Mouse (Mus musculus) neural tube, embryonic 14.5 days (tissue): ENCODE measurements around the gene Sesn1. TPM values are rescaled to one million over a fixed set of nuclear protein-coding genes. Genes with fewer than 3 reads are reported as not detected.
"Not testable (repeated sequence)": the region's sequence is repeated elsewhere in the genome, so short reads cannot be mapped to it uniquely, and the experiment has no call there.

Experiments
- ATAC-seq: fragments of 200-750 bp; cut with Nextera tagmentation; 2 replicates; pipeline ENCODE4 v1.8.0; 2017; ENCODE audit warnings: low read depth, mild to moderate bottlenecking, moderate TSS enrichment, moderate library complexity
- H3K27ac ChIP-seq: fragments of 300-500 bp; sonication (generic); 2 replicates; pipeline ENCODE4 v1.5.1; 2014; ENCODE audit warnings: low read depth, mild to moderate bottlenecking, control low read depth, low read length, moderate library complexity, mixed read lengths
- H3K27me3 ChIP-seq: fragments of 300-500 bp; sonication (generic); 2 replicates; pipeline ENCODE4 v1.6.1; 2014; ENCODE audit warnings: low read length; ENCODE audit not compliant: control insufficient read depth, insufficient read depth
- H3K36me3 ChIP-seq: fragments of 300-500 bp; sonication (generic); 2 replicates; pipeline ENCODE4 v1.6.1; 2014; ENCODE audit warnings: low read length, mixed read lengths; ENCODE audit not compliant: control insufficient read depth, insufficient read depth
- H3K4me1 ChIP-seq: fragments of 300-500 bp; sonication (generic); 2 replicates; pipeline ENCODE4 v1.6.1; 2014; ENCODE audit warnings: low read length; ENCODE audit not compliant: control insufficient read depth, insufficient read depth
- H3K4me2 ChIP-seq: fragments of 300-500 bp; sonication (generic); 2 replicates; pipeline ENCODE4 v1.6.1; 2014; ENCODE audit warnings: mild to moderate bottlenecking, low read depth, low read length, control low read depth
- H3K4me3 ChIP-seq: fragments of 300-500 bp; sonication (generic); 2 replicates; pipeline ENCODE4 v1.5.1; 2014; ENCODE audit warnings: low read depth, low read length, control low read depth, mixed read lengths
- H3K9ac ChIP-seq: fragments of 300-500 bp; sonication (generic); replicated peaks from 2 replicates; pipeline ENCODE4 v1.6.1; 2014; ENCODE audit warnings: low read depth, mild to moderate bottlenecking, control low read depth, low read length, mixed read lengths
- H3K9me3 ChIP-seq: fragments of 300-500 bp; sonication (generic); 2 replicates; pipeline ENCODE4 v1.6.1; 2016; ENCODE audit warnings: low read length; ENCODE audit not compliant: control insufficient read depth
- WGBS: fragments of 180-500 bp; shearing (Covaris S2); extraction: QIAGEN DNeasy Blood & Tissue Kit; methylation state at CpG from one replicate; pipeline ENCODE4 v1.1.7; 2014; 5-methylcytosine and 5-hydroxymethylcytosine counted together
- polyA plus RNA-seq: library from polyadenylated mRNA; unstranded; fragments of >200 nt; fragmentation: Nextera tagmentation; extraction: Ambion mirVana; gene quantifications from 2 replicates; pipeline ENCODE4 v1.2.1, GENCODE M21; 2014

Gene Sesn1
- polyA plus RNA-seq, 1 experiment from 2014 or later, result 30.6 TPM

DNA sequence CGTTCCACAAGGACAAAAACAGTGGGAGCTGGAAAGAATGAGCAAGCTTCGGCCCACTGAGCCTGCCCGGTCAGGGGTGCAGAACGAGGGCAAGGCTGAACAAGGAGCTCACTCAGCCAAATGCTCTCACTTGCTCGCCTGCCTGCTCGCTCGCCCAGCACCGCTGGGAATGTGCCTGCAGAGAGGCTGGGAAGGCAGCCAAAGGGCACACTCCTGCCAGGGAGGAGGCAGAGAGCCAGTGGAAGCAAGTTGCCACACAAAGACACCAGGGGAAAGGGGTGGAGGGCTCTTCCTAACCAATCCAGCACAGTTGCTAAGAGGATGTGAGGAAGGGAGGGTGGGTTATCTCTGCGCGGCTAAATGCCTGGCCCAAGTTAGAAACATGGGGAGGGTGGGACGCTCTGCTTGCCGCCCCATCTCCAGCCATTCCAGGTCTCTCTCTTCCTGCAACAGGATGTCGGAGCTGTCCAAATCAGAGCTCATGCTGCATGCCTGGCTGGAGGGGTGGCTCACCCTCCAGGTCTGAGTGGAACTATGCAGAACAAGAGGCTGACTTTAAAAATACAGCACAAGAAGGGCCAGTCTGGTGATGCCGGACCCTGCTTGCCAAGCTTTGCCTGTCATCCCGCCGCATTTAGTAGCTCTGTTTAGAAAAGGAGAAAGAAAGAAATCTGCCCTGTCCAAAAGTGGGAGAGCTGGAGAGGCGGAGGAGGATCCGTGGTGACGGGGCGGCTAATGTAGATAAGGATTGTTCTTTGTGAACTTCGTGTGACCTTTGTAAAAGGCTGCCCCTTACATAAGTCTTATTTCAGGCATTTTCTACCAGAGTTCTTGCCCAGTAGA lies 125.1 kb downstream of the Sesn1 start:
- Histone ChIP-seq H3K9ac (no peak overlapping the region), H3K27ac (peak overlapping the region; percentile 83), H3K4me3 (no peak overlapping the region), H3K9me3 (no peaks in the 10 kb centered on the region), H3K4me1 (peaks cover 4% of the 10 kb centered on the region; the same call in 1 of the 2 replicates), H3K4me2 (peak overlapping the region; percentile 1), H3K27me3 (no peaks in the 10 kb centered on the region), H3K36me3 (no peaks in the 10 kb centered on the region)
- ATAC-seq, result peak; percentile 89
- WGBS, result 17% methylated on average over 21 of the region's 21 CpGs

DNA sequence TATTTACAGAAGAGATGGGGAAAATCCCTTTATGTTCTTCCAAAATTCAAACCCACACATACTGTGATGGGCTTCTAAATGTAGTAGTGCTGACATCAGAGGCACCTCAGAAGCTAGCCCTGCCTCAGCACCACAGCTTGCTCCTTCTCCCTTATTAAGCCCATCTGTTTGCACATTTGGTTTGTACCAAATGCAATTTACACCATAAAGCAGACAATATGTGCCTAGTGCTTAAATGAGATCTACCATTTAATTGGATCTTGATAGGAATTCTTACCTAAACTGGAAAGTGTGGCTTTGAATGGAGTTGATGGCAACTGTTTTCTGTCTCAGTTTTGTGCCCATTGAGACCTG lies 125.7 kb downstream of the Sesn1 start:
- Histone ChIP-seq H3K27ac (peak overlapping the region; percentile 83), H3K4me2 (peak overlapping the region; percentile 1; the same call in 1 of the 2 replicates), H3K4me3 (no peak overlapping the region), H3K9me3 (no peaks in the 10 kb centered on the region), H3K36me3 (no peaks in the 10 kb centered on the region), H3K9ac (no peak overlapping the region), H3K27me3 (no peaks in the 10 kb centered on the region), H3K4me1 (peaks cover 4% of the 10 kb centered on the region; the same call in 1 of the 2 replicates)
- ATAC-seq, result no peak

DNA sequence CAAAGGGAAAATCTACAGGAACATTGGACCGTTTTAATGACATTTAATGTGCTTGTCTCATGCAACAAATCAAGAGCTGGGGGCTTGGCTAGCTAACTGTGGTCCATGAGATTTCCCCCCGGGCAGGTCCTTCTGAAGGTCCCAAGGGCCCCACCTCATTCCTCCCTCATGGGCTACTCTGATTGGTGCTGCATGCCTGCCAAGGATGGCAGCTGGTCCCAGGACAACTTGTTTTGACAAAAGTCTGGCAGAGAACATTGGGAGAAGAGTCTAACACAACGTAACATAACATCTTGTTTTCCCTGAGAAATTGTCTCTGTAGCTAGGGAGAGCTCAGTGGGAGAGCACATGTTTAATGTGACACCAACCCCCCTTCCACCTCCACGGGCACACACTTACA lies 126.4 kb downstream of the Sesn1 start:
- Histone ChIP-seq H3K36me3 (no peaks in the 10 kb centered on the region), H3K9me3 (no peaks in the 10 kb centered on the region), H3K4me3 (no peak overlapping the region), H3K27ac (peak overlapping the region; percentile 44; the same call in 1 of the 2 replicates), H3K4me1 (peaks cover 4% of the 10 kb centered on the region; the same call in 1 of the 2 replicates), H3K9ac (no peak overlapping the region), H3K27me3 (no peaks in the 10 kb centered on the region), H3K4me2 (no peak overlapping the region)
- no peak for ATAC-seq
- 36% methylated on average over 4 of the region's 4 CpGs for WGBS

DNA sequence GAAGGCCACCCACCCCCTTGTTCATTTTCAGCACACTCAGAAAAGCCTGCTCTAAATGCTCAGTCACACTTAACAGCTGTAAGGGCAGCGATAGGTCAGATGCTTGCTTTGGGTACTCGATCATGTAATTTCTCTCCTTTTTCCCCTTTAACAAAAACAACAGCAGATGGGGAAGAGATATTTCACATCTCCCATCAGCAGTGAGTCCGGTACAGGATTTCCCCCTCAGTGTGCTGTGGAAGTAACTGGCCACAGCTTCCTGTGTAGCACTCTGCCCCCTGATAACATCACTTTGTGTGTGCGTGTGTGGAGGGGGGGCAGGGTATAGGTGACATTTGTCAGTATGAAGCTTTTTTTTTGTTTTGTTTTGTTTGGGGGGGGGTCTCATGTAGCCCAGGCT lies 127.4 kb downstream of the Sesn1 start:
- Histone ChIP-seq H3K9ac (no peak overlapping the region), H3K4me1 (peaks cover 4% of the 10 kb centered on the region; the same call in 1 of the 2 replicates), H3K4me3 (no peak overlapping the region), H3K27me3 (no peaks in the 10 kb centered on the region), H3K27ac (no peak overlapping the region), H3K4me2 (no peak overlapping the region), H3K9me3 (no peaks in the 10 kb centered on the region), H3K36me3 (no peaks in the 10 kb centered on the region)
- WGBS, result 48% methylated on average over 4 of the region's 4 CpGs
- ATAC-seq, result no peak

DNA sequence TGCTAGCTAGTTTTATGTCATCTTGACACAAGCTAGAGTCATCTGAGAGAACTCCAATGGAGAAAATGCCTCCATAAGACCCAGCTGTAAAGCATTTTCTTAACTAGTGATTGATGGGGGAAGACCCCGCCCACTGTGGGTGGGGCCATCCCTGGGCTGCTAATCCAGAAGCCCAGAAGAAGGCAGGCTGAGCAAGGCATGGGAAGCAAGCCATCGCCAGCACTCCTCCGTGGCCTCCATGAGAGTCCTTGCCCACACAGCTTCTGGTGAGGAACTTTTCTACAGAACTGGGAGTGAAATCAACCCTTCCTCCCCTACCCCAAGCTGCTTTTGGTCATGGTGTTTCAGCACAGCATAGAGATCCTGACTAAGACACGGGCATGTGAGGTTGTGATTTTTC lies 129.4 kb downstream of the Sesn1 start:
- Histone ChIP-seq H3K27me3 (no peaks in the 10 kb centered on the region), H3K9ac (no peak overlapping the region), H3K36me3 (no peaks in the 10 kb centered on the region), H3K27ac (no peak overlapping the region), H3K4me3 (no peak overlapping the region), H3K9me3 (no peaks in the 10 kb centered on the region), H3K4me1 (peaks cover 4% of the 10 kb centered on the region; the same call in 1 of the 2 replicates), H3K4me2 (no peak overlapping the region)
- 67% methylated on average over 4 of the region's 4 CpGs for WGBS
- no peak for ATAC-seq

DNA sequence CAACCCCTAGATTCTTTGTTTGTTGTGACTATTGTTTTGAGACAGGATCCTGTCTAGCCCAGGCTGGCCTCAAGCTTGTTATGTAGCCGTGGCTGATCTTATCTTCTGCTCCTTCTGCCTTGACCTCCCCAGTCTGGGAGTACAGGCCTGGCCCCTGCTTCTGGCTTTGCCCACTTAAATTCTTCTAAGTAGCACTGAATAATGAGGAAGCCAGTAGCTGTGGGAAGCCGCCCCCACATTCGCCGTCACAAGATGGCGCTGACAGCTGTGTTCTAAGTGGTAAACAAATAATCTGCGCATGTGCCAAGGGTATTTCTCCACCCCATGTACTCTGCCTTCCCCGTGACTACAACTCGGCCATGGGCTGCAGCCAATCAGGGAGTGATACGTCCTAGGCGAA lies 142.6 kb downstream of the Sesn1 start:
- H3K9ac ChIP-seq, H3K36me3 ChIP-seq, H3K4me3 ChIP-seq, H3K4me1 ChIP-seq, ATAC-seq, H3K4me2 ChIP-seq, H3K9me3 ChIP-seq, H3K27ac ChIP-seq, H3K27me3 ChIP-seq: not testable (repeated sequence)
- 98% methylated on average over 6 of the region's 10 CpGs for WGBS

DNA sequence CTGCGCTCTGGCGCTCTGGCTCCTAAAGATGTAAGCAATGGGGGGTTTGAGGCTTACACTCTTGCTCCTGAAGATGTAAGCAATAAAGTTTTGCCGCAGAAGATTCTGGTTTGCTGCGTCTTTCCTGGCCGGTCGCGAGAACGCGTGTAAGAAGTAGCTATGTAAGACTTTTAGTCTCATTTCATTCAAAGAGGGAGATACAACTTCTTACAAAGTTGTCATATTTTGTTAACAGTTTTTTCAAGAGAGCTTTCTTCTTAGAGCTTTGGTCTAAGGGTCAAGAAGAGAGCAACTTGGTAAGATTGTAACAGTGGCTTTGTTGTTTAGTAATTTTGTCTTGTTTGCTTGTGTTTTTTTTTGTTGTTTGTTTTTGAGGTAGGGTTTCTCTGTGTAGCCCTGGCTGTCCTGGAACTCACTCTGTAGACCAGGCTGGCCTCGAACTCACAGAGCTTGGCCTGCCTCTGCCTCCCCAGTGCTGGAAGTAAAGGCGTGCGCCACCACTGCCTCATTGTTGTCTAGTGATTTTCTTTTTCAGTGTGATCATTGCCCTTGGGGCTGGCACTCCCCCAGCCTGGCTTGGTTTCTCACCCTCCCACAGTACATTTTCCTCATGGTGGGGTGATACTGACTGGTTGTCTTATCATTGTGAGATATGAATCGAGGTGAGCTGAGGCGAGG lies 143.3 kb downstream of the Sesn1 start:
- H3K9me3 ChIP-seq, result no peaks in the 10 kb centered on the region; the same call in 1 of the 2 replicates
- H3K4me2 ChIP-seq, result no peak overlapping the region
- WGBS, result 95% methylated on average over 14 of the region's 14 CpGs
- H3K27ac ChIP-seq, result no peak overlapping the region
- no peak overlapping the region for H3K4me3 ChIP-seq
- H3K36me3 ChIP-seq, result no peaks in the 10 kb centered on the region
- H3K27me3 ChIP-seq, result no peaks in the 10 kb centered on the region
- H3K4me1 ChIP-seq, result no peaks in the 10 kb centered on the region
- no peak overlapping the region for H3K9ac ChIP-seq
- ATAC-seq, result no peak

DNA sequence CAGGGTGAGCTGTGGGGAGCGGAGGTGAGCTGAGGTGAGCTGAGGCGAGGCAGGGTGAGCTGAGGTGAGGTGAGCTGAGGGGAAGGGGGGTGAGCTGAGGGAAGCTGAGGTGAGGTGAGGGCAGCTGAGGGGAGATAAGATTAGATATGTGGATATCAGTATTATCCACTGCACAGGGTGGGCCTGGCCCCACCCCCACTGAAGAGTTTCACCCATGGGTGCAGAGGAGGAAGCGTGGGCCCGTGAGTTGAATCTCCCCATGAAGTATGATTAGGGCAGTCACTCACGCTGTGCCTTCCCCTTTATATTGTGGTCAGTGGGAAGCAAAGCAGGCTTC lies 143.8 kb downstream of the Sesn1 start:
- WGBS, result 99% methylated on average over 5 of the region's 5 CpGs
- Histone ChIP-seq H3K4me2 (no peak overlapping the region), H3K4me3 (no peak overlapping the region), H3K9ac (no peak overlapping the region), H3K27ac (no peak overlapping the region), H3K4me1 (no peaks in the 10 kb centered on the region), H3K27me3 (no peaks in the 10 kb centered on the region), H3K9me3 (no peaks in the 10 kb centered on the region; the same call in 1 of the 2 replicates), H3K36me3 (no peaks in the 10 kb centered on the region)
- ATAC-seq, result no peak
